Mouse (Mus musculus) embryonic facial prominence, embryonic 14.5 days (tissue): ENCODE measurements around the gene 4632433K11Rik. TPM values are rescaled to one million over a fixed set of nuclear protein-coding genes. Genes with fewer than 3 reads are reported as not detected.

ENCODE experiments used
- ATAC-seq: fragments of 200-750 bp; cut with Nextera tagmentation; 2 replicates; pipeline ENCODE4 v1.8.0; 2017; ENCODE audit warnings: low read depth, moderate number of reproducible peaks, moderate TSS enrichment
- DNase-seq: peaks from one replicate; pipeline ENCODE4 v3.0.0-alpha.2; 2015; ENCODE audit warnings: low spot score
- H3K27ac ChIP-seq: fragments of 300-500 bp; sonication (generic); replicated peaks from 2 replicates; pipeline ENCODE4 v1.5.1; 2014; ENCODE audit warnings: low read depth, mild to moderate bottlenecking, low read length, moderate library complexity
- H3K27me3 ChIP-seq: fragments of 300-500 bp; sonication (generic); replicated peaks from 2 replicates; pipeline ENCODE4 v1.6.1; 2014; ENCODE audit warnings: low read length; ENCODE audit not compliant: control insufficient read depth, insufficient read depth
- H3K36me3 ChIP-seq: fragments of 300-500 bp; sonication (generic); 2 replicates; pipeline ENCODE4 v1.6.1; 2014; ENCODE audit warnings: low read length, mixed read lengths; ENCODE audit not compliant: control insufficient read depth, insufficient read depth
- H3K4me1 ChIP-seq: fragments of 300-500 bp; sonication (generic); 2 replicates; pipeline ENCODE4 v1.6.1; 2014; ENCODE audit warnings: antibody characterized with exemption, low read length; ENCODE audit not compliant: control insufficient read depth, insufficient read depth
- H3K4me2 ChIP-seq: fragments of 300-500 bp; sonication (generic); 2 replicates; pipeline ENCODE4 v1.6.1; 2014; ENCODE audit warnings: low read depth, mild to moderate bottlenecking, low read length, moderate library complexity, mixed read lengths
- H3K4me3 ChIP-seq: fragments of 300-500 bp; sonication (generic); 2 replicates; pipeline ENCODE4 v1.5.1; 2014; ENCODE audit warnings: low read depth, mild to moderate bottlenecking, low read length
- H3K9ac ChIP-seq: fragments of 300-500 bp; sonication (generic); 2 replicates; pipeline ENCODE4 v1.6.1; 2014; ENCODE audit warnings: low read depth, mild to moderate bottlenecking, low read length, moderate library complexity, mixed read lengths
- H3K9me3 ChIP-seq: fragments of 300-500 bp; sonication (generic); 2 replicates; pipeline ENCODE4 v1.6.1; 2016; ENCODE audit warnings: low read length; ENCODE audit not compliant: control insufficient read depth
- WGBS: fragments of 180-500 bp; shearing (Covaris S2); extraction: QIAGEN DNeasy Blood & Tissue Kit; methylation state at CpG from one replicate; pipeline ENCODE4 v1.1.7; 2014; 5-methylcytosine and 5-hydroxymethylcytosine counted together
- polyA plus RNA-seq: library from polyadenylated mRNA; unstranded; fragments of >200 nt; fragmentation: Nextera tagmentation; extraction: Ambion mirVana; gene quantifications from 2 replicates; pipeline ENCODE4 v1.2.1, GENCODE M21; 2014

Gene 4632433K11Rik
- polyA plus RNA-seq, 1 experiment from 2014 or later = not detected

GRCm38 (mm10) chr7:5044981-5045380 lies 11.1 kb downstream of the 4632433K11Rik start:
- ATAC-seq (no peak), DNase-seq (no peak)
- no peaks in the 10 kb centered on the region for H3K4me1 ChIP-seq
- no peak overlapping the region for H3K4me3 ChIP-seq
- no peak overlapping the region for H3K27ac ChIP-seq
- no peaks in the 10 kb centered on the region for H3K27me3 ChIP-seq
- H3K36me3 ChIP-seq = 0 out of 2 replicates have a peak, but pooled peaks cover 4% of the 10 kb centered on the region
- WGBS = 72% methylated on average over 2 of the region's 2 CpGs
- no peak overlapping the region for H3K9ac ChIP-seq
- no peak overlapping the region for H3K4me2 ChIP-seq
- no peaks in the 10 kb centered on the region for H3K9me3 ChIP-seq

GRCm38 (mm10) chr7:5046112-5046511 lies 12.2 kb downstream of the 4632433K11Rik start:
- Histone ChIP-seq H3K4me2 (no peak overlapping the region), H3K27ac (no peak overlapping the region), H3K4me1 (peaks cover 5% of the 10 kb centered on the region), H3K27me3 (no peaks in the 10 kb centered on the region), H3K4me3 (no peak overlapping the region), H3K36me3 (no peaks in the 10 kb centered on the region), H3K9ac (no peak overlapping the region), H3K9me3 (no peaks in the 10 kb centered on the region)
- DNase-seq (no peak), ATAC-seq (no peak)
- WGBS = 73% methylated on average over 2 of the region's 2 CpGs

GRCm38 (mm10) chr7:5047313-5047712 lies 13.4 kb downstream of the 4632433K11Rik start:
- H3K36me3 ChIP-seq = no peaks in the 10 kb centered on the region
- no peak overlapping the region for H3K27ac ChIP-seq
- no peak overlapping the region for H3K4me3 ChIP-seq
- DNase-seq (peak; percentile 38), ATAC-seq (no peak)
- no peaks in the 10 kb centered on the region for H3K9me3 ChIP-seq
- no peak overlapping the region for H3K9ac ChIP-seq
- H3K4me2 ChIP-seq = no peak overlapping the region
- H3K4me1 ChIP-seq = peaks cover 10% of the 10 kb centered on the region
- H3K27me3 ChIP-seq = 0 out of 2 replicates have a peak, but pooled peaks cover 7% of the 10 kb centered on the region
- WGBS = 36% methylated on average over 2 of the region's 2 CpGs

- WGBS = 1% methylated on average over 63 of the region's 65 CpGs
- Histone ChIP-seq H3K4me2 (peak within 1 kb of the TSS; percentile 94), H3K4me3 (peak within 1 kb of the TSS; percentile 77), H3K9ac (peak within 1 kb of the TSS; percentile 86), H3K9me3 (no peaks in the 10 kb centered on the region), H3K27me3 (peaks cover 41% of the 10 kb centered on the region), H3K4me1 (peaks cover 32% of the 10 kb centered on the region), H3K27ac (peak within 1 kb of the TSS; percentile 71), H3K36me3 (no peaks in the 10 kb centered on the region)
- ATAC-seq (peak; percentile 87), DNase-seq (peak; percentile 81)
Measured at GRCm38 (mm10) chr7:5051193-5052192, 17.6 kb downstream of the 4632433K11Rik start, which contains the start of gene Zfp580. Gene Zfp580 (plus strand): TSS chr7:5051538.

GRCm38 (mm10) chr7:5052438-5052837 lies 18.5 kb downstream of the 4632433K11Rik start:
- Histone ChIP-seq H3K9ac (peak overlapping the region; percentile 86), H3K27ac (no peak overlapping the region), H3K4me1 (peaks cover 32% of the 10 kb centered on the region), H3K4me3 (peak overlapping the region; percentile 77), H3K4me2 (peak overlapping the region; percentile 94), H3K27me3 (peaks cover 41% of the 10 kb centered on the region), H3K36me3 (no peaks in the 10 kb centered on the region), H3K9me3 (no peaks in the 10 kb centered on the region)
- ATAC-seq (no peak), DNase-seq (no peak)
- 3% methylated on average over 12 of the region's 12 CpGs for WGBS

- H3K27me3 ChIP-seq = peaks cover 41% of the 10 kb centered on the region
- no peaks in the 10 kb centered on the region for H3K36me3 ChIP-seq
- H3K4me1 ChIP-seq = peaks cover 32% of the 10 kb centered on the region
- WGBS = 2% methylated on average over 41 of the region's 45 CpGs
- ATAC-seq (no peak), DNase-seq (no peak)
- no peak overlapping the region for H3K27ac ChIP-seq
- peak overlapping the region; percentile 86 for H3K9ac ChIP-seq
- peak overlapping the region; percentile 94 for H3K4me2 ChIP-seq
- H3K9me3 ChIP-seq = no peaks in the 10 kb centered on the region
- peak overlapping the region; percentile 77 for H3K4me3 ChIP-seq
Measured at GRCm38 (mm10) chr7:5052931-5053343, 19.0 kb downstream of the 4632433K11Rik start.

- Histone ChIP-seq H3K9me3 (no peaks in the 10 kb centered on the region), H3K4me2 (peak overlapping the region; percentile 94), H3K4me3 (peak overlapping the region; percentile 77), H3K4me1 (peaks cover 32% of the 10 kb centered on the region), H3K36me3 (no peaks in the 10 kb centered on the region), H3K27ac (no peak overlapping the region), H3K9ac (peak overlapping the region; percentile 86), H3K27me3 (peaks cover 41% of the 10 kb centered on the region)
- WGBS = 10% methylated on average over 32 of the region's 32 CpGs
- ATAC-seq (no peak), DNase-seq (peak; percentile 25)
Measured at GRCm38 (mm10) chr7:5053456-5054179, 19.7 kb downstream of the 4632433K11Rik start.

GRCm38 (mm10) chr7:5056651-5057263 lies 22.8 kb downstream of the 4632433K11Rik start:
- H3K9ac ChIP-seq = peak overlapping the region; percentile 84
- H3K4me3 ChIP-seq = peak overlapping the region; percentile 66
- peaks cover 38% of the 10 kb centered on the region for H3K27me3 ChIP-seq
- peak overlapping the region; percentile 35 for H3K27ac ChIP-seq
- ATAC-seq (no peak), DNase-seq (peak; percentile 68)
- H3K9me3 ChIP-seq = no peaks in the 10 kb centered on the region
- WGBS = 1% methylated on average over 14 of the region's 55 CpGs
- peaks cover 37% of the 10 kb centered on the region for H3K4me1 ChIP-seq
- H3K4me2 ChIP-seq = peak overlapping the region; percentile 86
- H3K36me3 ChIP-seq = no peaks in the 10 kb centered on the region
